Mouse (Mus musculus) liver, embryonic 13.5 days (tissue): ENCODE measurements around the gene Ksr2. TPM values are rescaled to one million over a fixed set of nuclear protein-coding genes. Genes with fewer than 3 reads are reported as not detected.
A peak's percentile ranks its signal among the peaks of the same experiment; 100 is the strongest.
"Not testable (repeated sequence)": the region's sequence is repeated elsewhere in the genome, so short reads cannot be mapped to it uniquely, and the experiment has no call there.

ENCODE experiments used
- ATAC-seq: fragments of 200-750 bp; cut with Nextera tagmentation; 2 replicates; pipeline ENCODE4 v1.8.0; 2017; ENCODE audit warnings: low read depth, mild to moderate bottlenecking, moderate number of reproducible peaks, moderate library complexity
- DNase-seq: peaks from one replicate; pipeline ENCODE4 v3.0.0; 2022
- H3K27ac ChIP-seq: fragments of 300-500 bp; sonication (generic); 2 replicates; pipeline ENCODE4 v1.5.1; 2015; ENCODE audit warnings: moderate library complexity, mild to moderate bottlenecking, inconsistent platforms
- H3K27me3 ChIP-seq: fragments of 300-500 bp; sonication (generic); 2 replicates; pipeline ENCODE4 v1.6.1; 2015; ENCODE audit warnings: mild to moderate bottlenecking, inconsistent platforms
- H3K36me3 ChIP-seq: fragments of 300-500 bp; sonication (generic); 2 replicates; pipeline ENCODE4 v1.6.1; 2015; ENCODE audit warnings: mild to moderate bottlenecking, inconsistent platforms
- H3K4me1 ChIP-seq: fragments of 300-500 bp; sonication (generic); replicated peaks from 2 replicates; pipeline ENCODE4 v1.6.1; 2015; ENCODE audit warnings: inconsistent platforms
- H3K4me2 ChIP-seq: fragments of 300-500 bp; sonication (generic); 2 replicates; pipeline ENCODE4 v1.6.1; 2015; ENCODE audit warnings: inconsistent platforms, mild to moderate bottlenecking, moderate library complexity
- H3K4me3 ChIP-seq: fragments of 300-500 bp; sonication (generic); replicated peaks from 2 replicates; pipeline ENCODE4 v1.5.1; 2015; ENCODE audit warnings: mild to moderate bottlenecking, inconsistent platforms
- H3K9ac ChIP-seq: fragments of 300-500 bp; sonication (generic); 2 replicates; pipeline ENCODE4 v1.6.1; 2015; ENCODE audit warnings: mild to moderate bottlenecking, inconsistent platforms
- H3K9me3 ChIP-seq: fragments of 300-500 bp; sonication (generic); replicated peaks from 2 replicates; pipeline ENCODE4 v1.6.1; 2016; ENCODE audit warnings: inconsistent platforms
- WGBS: fragments of 180-500 bp; shearing (Covaris S2); methylation state at CpG from one replicate; pipeline ENCODE4 v1.1.7; 2015; ENCODE audit not compliant: insufficient replicate concordance; 5-methylcytosine and 5-hydroxymethylcytosine counted together
- polyA plus RNA-seq: library from polyadenylated mRNA; unstranded; fragments of >200 nt; fragmentation: Nextera tagmentation; extraction: Ambion mirVana; gene quantifications from 2 replicates; pipeline ENCODE4 v1.2.1, GENCODE M21; 2015

Gene Ksr2
- polyA plus RNA-seq, 1 experiment from 2014 or later, result 0.02 TPM

- Histone ChIP-seq H3K27me3 (peaks cover 52% of the 10 kb centered on the region), H3K36me3 (no peaks in the 10 kb centered on the region), H3K9me3 (no peaks in the 10 kb centered on the region), H3K4me2 (no peak overlapping the region), H3K4me3 (no peak overlapping the region), H3K9ac (no peak overlapping the region), H3K27ac (no peak overlapping the region), H3K4me1 (peaks cover 9% of the 10 kb centered on the region; the same call in 1 of the 2 replicates)
- 36% methylated on average over 6 of the region's 6 CpGs for WGBS
- ATAC-seq (no peak), DNase-seq (no peak)
Observed at GRCm38 (mm10) chr5:117409369-117409768, 4.4 kb upstream of the Ksr2 start.

GRCm38 (mm10) chr5:117414611-117415010 is 811 bp downstream of the Ksr2 start:
- Histone ChIP-seq H3K36me3 (no peaks in the 10 kb centered on the region), H3K27ac (no peak overlapping the region), H3K27me3 (peaks cover 74% of the 10 kb centered on the region), H3K4me2 (peak overlapping the region; percentile 68; the same call in 1 of the 2 replicates), H3K9me3 (no peaks in the 10 kb centered on the region), H3K4me3 (0 out of 2 replicates have a peak overlapping the region, but pooled peaks have one; percentile 56), H3K4me1 (peaks cover 9% of the 10 kb centered on the region; the same call in 1 of the 2 replicates), H3K9ac (no peak overlapping the region)
- DNase-seq (no peak), ATAC-seq (no peak)
- WGBS, result 5% methylated on average over 10 of the region's 10 CpGs

- no peaks in the 10 kb centered on the region for H3K36me3 ChIP-seq
- H3K4me2 ChIP-seq, result no peak overlapping the region
- no peak overlapping the region for H3K27ac ChIP-seq
- no peak for DNase-seq
- no peaks in the 10 kb centered on the region for H3K9me3 ChIP-seq
- peaks cover 9% of the 10 kb centered on the region; the same call in 1 of the 2 replicates for H3K4me1 ChIP-seq
- no peak overlapping the region for H3K9ac ChIP-seq
- no peak for ATAC-seq
- WGBS, result 32% methylated on average over 19 of the region's 19 CpGs
- peaks cover 70% of the 10 kb centered on the region for H3K27me3 ChIP-seq
- no peak overlapping the region for H3K4me3 ChIP-seq
Observed at GRCm38 (mm10) chr5:117415011-117415912, 1.5 kb downstream of the Ksr2 start.

GRCm38 (mm10) chr5:117417442-117417841 is 3.6 kb downstream of the Ksr2 start:
- 39% methylated on average over 2 of the region's 2 CpGs for WGBS
- H3K36me3 ChIP-seq, result no peaks in the 10 kb centered on the region
- no peak overlapping the region for H3K27ac ChIP-seq
- DNase-seq, result no peak
- H3K4me1 ChIP-seq, result peaks cover 9% of the 10 kb centered on the region; the same call in 1 of the 2 replicates
- H3K9ac ChIP-seq, result no peak overlapping the region
- ATAC-seq, result no peak
- H3K4me2 ChIP-seq, result no peak overlapping the region
- peaks cover 50% of the 10 kb centered on the region for H3K27me3 ChIP-seq
- no peaks in the 10 kb centered on the region for H3K9me3 ChIP-seq
- H3K4me3 ChIP-seq, result no peak overlapping the region

- H3K4me3 ChIP-seq, ATAC-seq, H3K36me3 ChIP-seq, H3K27ac ChIP-seq, H3K9ac ChIP-seq, H3K27me3 ChIP-seq, H3K4me1 ChIP-seq, H3K9me3 ChIP-seq, H3K4me2 ChIP-seq, DNase-seq: not testable (repeated sequence)
- WGBS, result 72% methylated on average over 7 of the region's 7 CpGs
Observed at GRCm38 (mm10) chr5:117433501-117433900, 19.7 kb downstream of the Ksr2 start.

- no peak overlapping the region for H3K4me3 ChIP-seq
- WGBS, result 78% methylated on average over 11 of the region's 11 CpGs
- DNase-seq, result no peak
Observed at GRCm38 (mm10) chr5:117440261-117440660, 26.5 kb downstream of the Ksr2 start.

GRCm38 (mm10) chr5:117441242-117441842 is 27.5 kb downstream of the Ksr2 start:
- Histone ChIP-seq H3K27ac (no peak overlapping the region), H3K27me3 (no peaks in the 10 kb centered on the region), H3K4me1 (no peaks in the 10 kb centered on the region), H3K9me3 (no peaks in the 10 kb centered on the region), H3K4me2 (no peak overlapping the region), H3K9ac (no peak overlapping the region), H3K4me3 (no peak overlapping the region), H3K36me3 (no peaks in the 10 kb centered on the region)
- DNase-seq (no peak), ATAC-seq (no peak)
- WGBS, result 47% methylated on average over 18 of the region's 18 CpGs

More at GRCm38 (mm10) chr5:117440261-117440660, 26.5 kb downstream of the Ksr2 start:
- Histone ChIP-seq H3K4me2 (no peak overlapping the region), H3K36me3 (no peaks in the 10 kb centered on the region), H3K27me3 (no peaks in the 10 kb centered on the region), H3K9me3 (no peaks in the 10 kb centered on the region), H3K9ac (no peak overlapping the region), H3K27ac (no peak overlapping the region), H3K4me1 (no peaks in the 10 kb centered on the region)
- no peak for ATAC-seq

GRCm38 (mm10) chr5:117442157-117442765 is 28.5 kb downstream of the Ksr2 start:
- WGBS, result 75% methylated on average over 12 of the region's 12 CpGs
- Histone ChIP-seq H3K27me3 (no peaks in the 10 kb centered on the region), H3K27ac (no peak overlapping the region), H3K9ac (no peak overlapping the region), H3K36me3 (no peaks in the 10 kb centered on the region), H3K4me1 (no peaks in the 10 kb centered on the region), H3K9me3 (no peaks in the 10 kb centered on the region), H3K4me2 (no peak overlapping the region), H3K4me3 (no peak overlapping the region)
- no peak for DNase-seq
- no peak for ATAC-seq

- Histone ChIP-seq H3K4me1 (no peaks in the 10 kb centered on the region), H3K9ac (no peak overlapping the region), H3K27me3 (no peaks in the 10 kb centered on the region), H3K9me3 (no peaks in the 10 kb centered on the region), H3K4me2 (no peak overlapping the region), H3K4me3 (no peak overlapping the region), H3K27ac (no peak overlapping the region), H3K36me3 (no peaks in the 10 kb centered on the region)
- no peak for ATAC-seq
- DNase-seq, result no peak
- 64% methylated on average over 4 of the region's 4 CpGs for WGBS
Observed at GRCm38 (mm10) chr5:117443141-117443540, 29.3 kb downstream of the Ksr2 start.

- H3K4me3 ChIP-seq, result no peak overlapping the region
- DNase-seq, result no peak
- no peak overlapping the region for H3K4me2 ChIP-seq
Observed at GRCm38 (mm10) chr5:117443902-117444301, 30.1 kb downstream of the Ksr2 start.

GRCm38 (mm10) chr5:117447698-117448097 is 33.9 kb downstream of the Ksr2 start:
- no peaks in the 10 kb centered on the region for H3K9me3 ChIP-seq
- no peaks in the 10 kb centered on the region for H3K36me3 ChIP-seq
- H3K4me2 ChIP-seq, result no peak overlapping the region
- WGBS, result 33% methylated on average over 6 of the region's 6 CpGs
- no peak for ATAC-seq
- H3K27ac ChIP-seq, result no peak overlapping the region
- H3K4me1 ChIP-seq, result no peaks in the 10 kb centered on the region
- no peak overlapping the region for H3K4me3 ChIP-seq
- no peak for DNase-seq
- H3K9ac ChIP-seq, result no peak overlapping the region
- no peaks in the 10 kb centered on the region for H3K27me3 ChIP-seq

More at GRCm38 (mm10) chr5:117443902-117444301, 30.1 kb downstream of the Ksr2 start:
- ATAC-seq, result no peak
- H3K27ac ChIP-seq, result no peak overlapping the region
- 72% methylated on average over 6 of the region's 6 CpGs for WGBS
- H3K9me3 ChIP-seq, result no peaks in the 10 kb centered on the region
- H3K27me3 ChIP-seq, result no peaks in the 10 kb centered on the region
- H3K4me1 ChIP-seq, result no peaks in the 10 kb centered on the region
- H3K9ac ChIP-seq, result no peak overlapping the region
- no peaks in the 10 kb centered on the region for H3K36me3 ChIP-seq
